Mouse (Mus musculus) embryo, embryonic 9.5 days (tissue): Measurements from ENCODE around the gene Ttc7b.

Experiments used
- DNase-seq: peaks from one replicate; pipeline ENCODE4 v3.0.0-alpha.2; 2017; ENCODE audit errors: extremely low spot score

The Ttc7b gene

DNA sequence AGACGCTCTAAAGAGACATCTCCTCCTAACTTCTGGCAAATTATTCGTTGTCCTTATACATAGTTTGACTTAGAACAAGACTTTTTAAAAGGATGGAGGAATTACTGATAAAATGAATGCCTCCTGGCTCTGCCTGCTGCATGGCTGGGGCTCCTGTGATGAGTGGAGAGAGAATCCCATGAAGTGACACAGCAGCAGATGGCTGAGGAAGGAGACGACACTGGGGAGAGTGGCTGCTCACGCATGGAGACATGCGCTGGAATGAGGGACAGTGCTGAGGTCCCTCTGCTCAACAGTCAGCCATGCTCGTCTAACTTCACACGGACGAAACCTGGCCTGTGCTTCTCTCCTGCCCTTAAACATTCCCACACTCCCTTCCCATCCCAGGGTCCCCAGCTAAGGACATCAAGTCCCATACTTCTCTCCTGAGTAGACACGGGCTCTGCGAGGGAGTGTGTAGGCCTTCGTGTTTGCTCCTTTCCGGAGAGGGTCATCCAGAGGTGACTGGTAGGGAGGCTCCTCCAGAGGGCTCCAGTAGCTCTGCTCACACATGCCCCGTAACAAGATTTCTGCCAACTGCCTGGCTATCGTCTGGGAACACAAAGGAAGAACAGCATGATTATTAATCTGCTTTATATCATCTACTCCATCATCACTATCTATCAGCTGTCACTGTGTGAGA lies 105.8 kb downstream of the Ttc7b start:
- DNase-seq, result no peak

DNA sequence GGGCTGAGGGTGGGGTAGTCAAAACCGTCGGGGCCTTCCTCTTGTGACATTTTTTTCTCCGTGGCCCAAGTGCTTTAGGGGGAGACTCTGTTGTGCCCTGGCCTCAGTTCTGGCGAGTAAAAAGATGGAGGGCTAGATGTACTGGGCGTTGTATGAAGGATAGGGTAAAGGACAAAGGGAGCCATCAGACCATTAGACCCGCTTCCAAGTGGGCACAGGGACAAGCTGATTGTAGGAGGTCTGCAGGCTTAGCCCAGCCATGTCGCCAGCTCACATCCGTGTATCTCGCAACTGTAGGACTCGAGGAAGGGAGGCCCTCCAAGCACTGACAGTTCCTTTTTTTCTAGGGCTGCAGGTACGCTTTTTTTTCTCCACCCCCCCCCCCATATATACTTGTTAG lies 111.9 kb downstream of the Ttc7b start:
- no peak for DNase-seq

DNA sequence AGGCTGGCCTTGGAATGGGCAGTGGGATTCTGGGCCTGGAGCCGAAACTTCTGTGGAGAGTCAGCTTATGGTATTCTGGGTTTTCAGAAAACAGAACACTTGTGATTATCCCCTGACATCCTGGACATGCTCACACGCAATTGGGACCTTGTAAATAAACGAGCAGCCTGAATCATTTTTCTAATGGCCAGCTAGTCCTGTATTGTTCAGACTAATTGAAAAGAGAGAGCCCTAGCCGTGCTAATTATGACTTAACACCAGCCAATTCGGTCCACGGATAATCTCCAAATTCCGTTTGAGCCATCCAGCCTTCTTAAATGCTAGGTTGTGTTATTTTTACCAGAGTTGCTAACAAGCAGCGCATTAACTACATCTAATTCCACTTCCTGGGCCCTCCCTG lies 112.5 kb downstream of the Ttc7b start:
- DNase-seq, result no peak

DNA sequence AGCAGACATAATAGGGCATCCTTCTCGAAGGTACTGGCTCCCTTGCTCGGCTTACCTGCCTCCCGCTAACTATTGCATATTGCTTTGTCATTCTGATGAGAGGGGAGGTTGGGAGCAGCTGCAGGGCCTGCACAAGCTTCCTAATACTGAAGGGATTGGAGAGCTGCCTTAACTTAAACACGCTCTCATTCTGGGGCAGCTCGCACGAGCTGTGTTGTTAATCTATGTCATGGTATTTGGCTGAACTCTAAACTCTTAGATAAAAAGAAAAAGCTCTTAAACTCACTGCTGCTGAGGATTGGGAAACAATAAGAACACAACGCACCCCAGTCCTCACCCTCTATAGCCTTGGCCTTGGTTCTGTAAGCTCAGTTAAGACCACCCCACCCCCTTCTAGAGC lies 113.3 kb downstream of the Ttc7b start:
- no peak for DNase-seq

DNA sequence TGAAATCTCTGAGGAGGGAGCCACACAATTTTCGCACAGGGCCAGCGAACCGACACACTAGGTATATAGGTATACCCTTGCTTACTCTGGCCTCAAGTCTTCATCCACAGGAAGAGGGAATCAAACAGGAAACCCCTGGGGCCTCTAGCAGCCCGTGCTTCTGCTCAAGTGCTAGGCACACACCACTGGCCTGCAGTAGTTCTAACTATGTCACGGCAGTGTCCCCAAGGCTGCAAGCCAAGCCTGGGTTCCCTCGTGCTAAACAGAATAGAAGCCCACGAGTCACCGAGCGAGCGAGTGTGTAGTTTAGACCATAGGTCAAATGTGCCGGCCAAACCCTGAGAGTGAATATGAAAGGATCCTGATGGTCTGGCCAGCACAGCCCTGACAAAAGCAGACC lies 114.5 kb downstream of the Ttc7b start:
- DNase-seq, result no peak

DNA sequence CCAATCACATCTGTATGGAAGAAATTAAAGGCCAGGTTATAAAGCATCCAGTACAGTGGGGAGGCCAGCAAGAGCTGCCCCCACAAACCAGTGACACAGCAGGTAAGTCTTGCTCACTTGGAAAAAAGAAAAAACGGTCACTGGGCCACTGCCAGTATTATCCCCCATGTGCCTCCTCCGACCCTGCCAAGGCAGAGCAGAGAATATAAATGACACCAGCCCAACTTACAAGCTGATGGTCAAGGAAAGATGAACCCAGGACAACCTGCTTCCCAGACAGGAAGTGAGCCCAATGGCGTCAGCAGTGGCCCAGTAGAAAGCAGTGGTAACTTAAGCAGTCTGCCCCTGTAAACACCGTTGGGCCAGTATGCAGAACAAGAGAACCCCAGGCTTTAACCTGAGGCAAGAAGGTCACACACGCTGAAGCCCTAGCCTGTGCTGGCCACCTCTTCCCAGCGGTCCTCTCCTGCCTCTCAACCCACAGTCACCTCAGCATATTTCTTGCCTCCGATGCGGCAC lies 115.1 kb downstream of the Ttc7b start:
- DNase-seq, result no peak

DNA sequence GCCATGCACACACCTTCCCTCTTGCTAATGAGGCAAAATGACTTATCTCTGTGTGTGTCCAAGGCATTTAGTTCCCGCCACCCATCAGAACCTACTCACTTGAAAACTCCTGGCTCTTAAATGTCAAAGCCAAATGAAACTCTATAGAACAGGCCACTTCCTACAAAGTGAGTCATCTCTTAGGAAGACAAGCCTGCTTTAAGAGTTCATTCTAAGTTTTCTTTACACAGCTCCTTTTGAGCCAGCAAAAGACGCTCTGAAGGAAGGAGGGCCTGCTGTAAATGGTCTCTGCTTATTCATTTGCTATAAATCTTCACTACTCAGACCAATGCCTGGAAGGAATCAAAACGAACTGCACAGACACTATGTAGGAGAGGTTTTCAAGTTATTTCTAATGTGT lies 116.2 kb downstream of the Ttc7b start:
- no peak for DNase-seq

DNA sequence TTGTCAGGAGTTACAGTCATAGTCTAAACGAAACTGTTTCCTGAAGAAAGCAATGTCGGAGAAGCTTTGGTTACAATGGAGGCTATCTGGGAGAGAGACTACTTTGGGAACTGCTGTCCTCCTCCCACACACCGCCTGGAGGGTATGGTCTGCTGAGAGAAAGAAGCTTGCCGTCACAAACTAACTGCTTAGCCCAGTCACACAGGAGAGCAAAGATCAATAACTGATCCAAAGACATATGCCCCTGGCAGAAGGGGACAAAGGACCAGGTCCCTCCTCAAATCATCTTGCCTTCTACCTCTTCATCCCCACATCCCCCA lies 117.7 kb downstream of the Ttc7b start:
- DNase-seq, result no peak

DNA sequence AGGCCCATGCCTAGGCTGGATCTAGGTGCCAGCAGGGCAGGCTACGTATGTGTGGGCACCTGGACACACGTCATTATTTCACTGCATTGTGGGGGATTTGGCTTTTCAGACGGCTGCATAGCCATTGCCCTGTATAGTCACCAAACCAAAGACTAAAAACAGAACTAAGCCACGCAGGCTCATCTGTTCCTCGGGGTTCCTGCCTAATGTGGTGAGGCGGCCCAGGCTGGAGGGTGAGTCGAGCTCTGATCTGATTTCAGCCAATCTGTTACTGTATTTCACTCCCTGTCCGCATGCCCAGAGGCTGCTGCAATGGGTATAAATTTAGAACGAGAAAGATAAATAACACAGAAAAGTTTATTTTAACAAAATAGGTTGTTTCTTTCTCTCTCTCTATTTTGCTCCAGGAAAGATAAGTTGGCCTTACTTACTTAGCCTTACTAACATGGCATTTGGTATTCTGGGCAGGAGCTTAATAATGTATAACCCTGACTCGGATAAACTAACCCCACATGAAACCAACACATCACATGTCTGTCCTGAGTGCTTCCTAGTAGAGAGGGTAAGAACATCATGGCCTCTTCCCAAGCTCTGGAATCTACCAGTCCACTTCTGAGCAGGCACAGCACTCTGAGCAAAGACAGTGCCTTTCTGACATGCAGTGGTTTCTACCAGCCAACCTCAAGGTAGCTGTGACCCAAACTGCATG lies 118.2 kb downstream of the Ttc7b start:
- DNase-seq, result no peak

DNA sequence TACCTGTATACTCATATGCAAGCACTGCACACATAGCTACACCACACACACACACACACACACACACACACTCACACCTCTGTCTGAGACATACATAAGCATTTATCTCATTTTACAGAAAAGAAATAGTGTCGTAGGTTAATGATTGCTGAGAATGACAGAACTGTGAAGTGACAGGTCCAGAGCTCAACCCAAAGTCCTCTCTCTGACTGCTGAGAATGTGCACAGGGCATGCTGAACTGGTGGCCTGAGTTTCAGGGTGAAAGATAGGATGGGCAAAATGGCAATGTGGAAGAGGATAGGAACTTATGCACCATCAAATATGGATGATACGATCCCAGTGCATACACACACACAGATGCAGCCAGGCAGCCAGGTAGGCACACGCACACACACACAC lies 120.5 kb downstream of the Ttc7b start:
- no peak for DNase-seq

DNA sequence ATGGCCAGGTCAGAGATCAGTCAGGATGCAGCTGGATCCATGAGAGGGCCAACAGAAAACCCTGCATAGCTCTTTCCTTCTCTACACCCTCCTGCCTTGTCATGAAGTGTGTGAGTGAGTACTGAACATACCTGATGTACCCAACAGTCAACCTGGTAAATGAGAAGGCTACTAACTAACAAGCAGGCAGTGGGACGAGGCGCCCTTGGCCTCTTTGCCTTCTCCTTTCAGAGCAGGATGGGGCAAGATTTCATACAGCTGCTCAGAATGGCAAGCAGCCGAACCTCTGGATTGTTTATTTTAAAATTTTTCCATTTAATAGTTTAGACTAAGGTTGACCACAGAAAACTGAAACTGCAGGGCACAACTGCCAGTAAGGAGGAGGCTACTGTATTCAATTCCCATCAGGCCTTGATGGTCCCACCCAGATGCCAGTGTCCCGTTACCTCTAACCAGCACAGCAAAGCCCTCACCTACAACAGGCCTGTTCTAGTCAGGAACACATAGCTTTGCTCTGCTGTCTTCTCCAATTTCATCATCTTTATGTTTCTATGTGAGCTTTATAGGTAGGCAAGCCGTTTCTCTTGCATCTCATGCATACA lies 121.4 kb downstream of the Ttc7b start:
- no peak for DNase-seq

DNA sequence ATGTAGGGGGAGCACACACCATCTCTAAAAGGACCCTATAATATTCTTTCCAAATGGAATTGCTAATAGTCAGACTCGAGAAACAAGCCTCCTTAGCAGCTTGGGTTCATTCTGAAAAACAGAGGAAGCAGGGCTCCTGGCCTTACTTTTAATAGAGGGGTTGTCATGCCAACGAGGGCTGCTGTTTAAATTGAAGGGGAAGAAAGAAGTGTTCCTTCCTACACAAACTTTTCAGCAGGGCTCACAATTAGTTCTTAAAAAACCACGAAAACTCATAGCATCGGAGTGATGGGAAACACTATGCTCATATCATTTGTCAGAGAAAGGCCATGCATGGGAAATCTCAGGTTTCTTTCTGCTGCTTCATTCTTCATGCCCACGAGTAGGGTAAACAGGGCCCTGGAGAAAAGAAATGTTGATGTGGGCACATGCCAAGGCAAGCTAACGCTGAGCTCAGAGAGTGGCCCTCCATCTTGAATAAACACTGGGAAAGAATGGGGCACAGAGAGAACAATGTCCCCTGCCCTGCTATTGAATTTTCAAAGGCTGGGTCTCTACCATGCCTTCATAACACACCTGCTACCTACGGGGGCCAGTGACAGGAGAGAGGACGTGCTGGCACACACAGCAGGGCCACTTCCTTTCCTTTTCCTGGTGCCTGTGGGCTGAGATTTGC lies 122.2 kb downstream of the Ttc7b start:
- no peak for DNase-seq

DNA sequence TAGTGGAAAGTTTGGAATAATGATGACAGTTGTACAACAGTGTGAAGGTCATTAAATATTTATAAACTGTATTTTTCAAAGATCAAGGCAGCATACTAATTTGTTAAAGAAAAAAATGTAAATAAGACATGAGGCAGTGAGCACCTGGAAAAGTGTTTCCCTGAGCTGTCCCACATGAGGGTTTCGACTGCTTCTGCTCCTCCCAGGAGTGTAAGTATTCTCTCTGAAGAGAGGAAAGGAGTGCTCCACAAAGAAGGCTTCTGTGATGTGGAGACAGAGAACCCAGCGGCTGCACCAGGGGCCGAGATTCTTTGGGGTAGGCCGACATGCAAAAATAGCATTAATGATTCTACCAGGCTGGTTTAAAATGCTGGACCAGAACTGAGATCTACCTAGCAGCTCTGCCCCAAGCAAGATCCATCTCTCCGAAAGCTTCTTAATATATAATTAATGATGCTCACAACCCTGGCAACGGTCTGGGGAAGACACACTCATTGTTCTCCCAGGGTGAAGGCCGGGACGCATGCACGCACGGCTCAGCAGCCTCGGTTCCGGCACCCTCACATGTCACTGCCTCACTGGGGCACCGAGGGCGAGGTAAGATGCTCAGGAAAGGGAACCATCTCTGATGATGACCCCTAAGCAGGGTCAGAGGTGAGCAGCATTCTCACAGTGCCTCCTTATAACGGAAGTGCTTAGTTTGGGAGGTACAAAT lies 123.0 kb downstream of the Ttc7b start:
- no peak for DNase-seq

DNA sequence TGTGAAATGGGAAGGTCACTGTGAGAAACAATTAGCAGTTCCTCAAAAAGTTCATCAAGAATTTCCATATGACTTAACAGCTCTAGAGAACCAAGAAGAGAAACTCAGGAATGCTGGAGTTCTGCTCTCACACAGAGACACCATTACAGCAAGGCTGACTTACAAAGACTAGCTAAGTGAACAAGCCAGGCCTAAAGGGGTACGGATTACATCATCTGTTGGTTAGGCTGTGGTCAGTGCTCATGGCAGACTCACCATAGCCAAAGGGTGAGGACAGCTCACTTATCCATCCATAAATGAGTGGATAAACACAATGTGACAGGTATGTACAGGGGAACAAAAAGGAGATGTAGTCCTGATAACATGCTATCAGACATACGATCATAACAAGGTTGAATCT lies 123.8 kb downstream of the Ttc7b start:
- DNase-seq, result no peak

DNA sequence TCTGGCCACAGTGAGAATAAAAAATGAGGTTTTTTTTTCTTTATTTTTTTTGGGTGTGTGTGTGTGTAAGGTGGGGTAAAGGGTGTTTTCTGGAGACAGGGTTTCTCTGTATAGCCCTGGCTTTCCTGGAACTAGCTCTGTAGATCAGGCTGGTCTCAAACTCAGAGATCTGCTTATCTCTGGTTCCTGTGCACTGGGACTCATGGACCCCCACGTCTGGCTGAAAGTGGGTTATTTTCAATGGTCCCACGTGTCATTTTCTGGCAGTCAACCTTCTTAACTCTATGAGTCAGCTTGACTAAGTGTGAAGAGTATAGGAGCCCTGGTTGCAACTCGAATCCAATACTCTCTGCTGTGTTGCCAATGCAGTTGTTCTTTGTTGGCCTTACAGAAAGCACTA lies 127.1 kb downstream of the Ttc7b start:
- DNase-seq, result no peak

DNA sequence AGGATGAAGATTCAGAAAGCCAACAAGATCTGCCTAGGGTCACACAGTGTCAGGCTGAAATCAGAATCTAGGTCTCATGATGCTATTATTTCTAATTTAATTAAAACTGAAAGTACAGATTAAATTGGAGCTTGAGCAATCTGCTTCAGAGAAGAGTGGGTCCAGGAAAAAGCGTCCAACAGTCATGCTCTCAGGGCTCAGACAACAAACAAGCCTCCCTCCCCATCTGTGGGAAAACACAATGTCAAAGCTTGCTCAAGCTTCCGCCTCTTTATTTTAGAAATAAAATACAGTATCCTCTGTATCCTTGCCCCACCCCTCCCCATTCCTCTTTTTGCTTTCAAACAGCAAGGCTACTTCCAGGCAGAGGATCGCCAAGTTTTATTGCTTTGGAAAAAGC lies 127.5 kb downstream of the Ttc7b start:
- DNase-seq, result no peak

DNA sequence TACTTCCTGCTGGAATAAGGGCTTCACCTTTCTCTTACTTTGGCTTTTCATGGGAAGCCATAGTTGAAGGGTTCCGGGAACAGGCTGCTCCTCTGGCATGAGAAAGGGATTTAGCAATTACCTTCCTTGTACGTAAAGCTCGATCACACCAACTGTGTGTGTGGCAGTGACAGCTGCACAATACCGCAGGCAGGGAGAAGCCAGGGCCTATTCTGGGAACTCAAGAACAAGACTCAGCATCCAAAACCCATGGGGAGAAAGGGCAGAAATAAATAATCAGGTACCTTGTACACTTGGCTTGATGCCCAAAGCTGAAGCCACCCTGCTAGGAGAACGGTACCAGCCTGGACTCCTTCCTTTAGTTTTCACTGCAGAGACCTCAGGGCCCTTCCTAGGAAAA lies 128.2 kb downstream of the Ttc7b start:
- DNase-seq, result no peak

DNA sequence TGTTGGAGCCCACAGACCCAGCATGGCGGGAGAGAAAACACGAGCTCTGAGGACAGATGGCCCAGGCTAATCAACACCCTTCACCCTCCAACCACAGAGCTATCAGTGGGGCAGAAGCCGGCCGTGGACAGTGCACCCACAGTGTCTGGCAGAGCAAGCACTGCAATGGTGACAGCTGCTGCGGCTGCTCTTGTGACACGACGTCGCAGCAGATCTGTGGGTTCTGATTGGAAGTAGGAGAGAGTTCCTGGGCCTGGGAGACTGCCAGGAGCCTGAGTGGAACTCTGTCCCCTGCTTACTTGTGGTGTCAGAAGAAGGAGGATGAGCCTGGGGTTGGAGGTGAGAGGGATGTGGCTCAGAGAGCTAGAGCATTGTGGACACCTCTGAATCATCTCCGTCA lies 128.7 kb downstream of the Ttc7b start:
- no peak for DNase-seq

DNA sequence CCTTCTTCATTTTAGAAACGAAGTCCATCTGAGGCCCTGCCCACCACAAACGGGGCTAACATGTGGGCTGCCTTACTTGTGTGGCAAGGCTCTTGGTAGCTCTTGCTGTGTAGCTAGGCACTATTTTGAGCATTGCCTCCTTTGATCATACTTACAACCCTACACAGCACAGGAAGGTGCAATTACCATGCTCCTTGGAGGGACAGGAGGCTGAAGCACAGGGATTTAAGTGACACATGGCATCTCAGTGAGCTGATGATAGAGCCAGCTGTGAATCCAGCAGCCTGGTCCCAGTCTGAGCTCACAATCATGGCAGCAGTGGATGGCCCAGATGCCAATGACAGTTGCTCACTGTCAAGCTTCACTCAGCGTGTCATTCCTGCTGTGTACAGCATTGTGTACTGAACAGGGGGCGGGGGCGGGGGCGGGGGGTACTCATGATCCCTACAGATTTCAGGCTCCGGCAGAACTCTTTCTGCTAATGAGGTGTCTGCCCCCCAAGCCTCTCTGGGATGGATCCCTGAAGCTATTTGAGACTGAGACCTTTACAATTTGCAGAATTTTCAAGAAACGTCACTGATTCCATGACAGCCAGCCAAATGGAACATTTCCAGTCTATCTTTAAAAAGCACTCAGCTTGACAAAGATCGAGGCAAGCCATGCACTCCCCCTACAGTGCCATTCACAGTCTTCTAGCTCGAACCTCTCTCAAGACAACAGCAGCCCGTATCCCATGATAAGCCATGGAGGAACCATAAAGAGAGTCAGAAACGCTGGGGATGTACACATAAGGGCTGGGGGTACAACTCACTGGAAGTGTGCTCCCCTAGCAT lies 130.5 kb downstream of the Ttc7b start:
- no peak for DNase-seq

DNA sequence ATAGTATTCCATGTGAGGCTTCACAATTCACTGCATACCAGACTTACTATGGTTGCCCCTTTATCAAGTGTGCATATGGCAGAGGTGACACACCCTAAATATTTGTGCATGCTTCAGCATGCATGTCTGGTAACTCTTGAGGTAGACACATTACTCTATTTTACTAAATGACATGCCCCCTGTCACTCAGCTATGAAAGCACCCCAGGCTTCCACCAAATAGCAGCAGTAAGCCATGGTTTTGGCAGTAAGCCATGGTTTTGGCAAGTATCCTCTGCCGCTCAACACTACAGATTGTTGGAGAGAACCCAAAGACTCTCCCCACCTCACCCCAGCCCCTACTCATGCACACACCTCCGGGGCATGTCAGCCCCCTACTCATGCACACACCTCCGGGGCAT lies 134.4 kb downstream of the Ttc7b start:
- no peak for DNase-seq

DNA sequence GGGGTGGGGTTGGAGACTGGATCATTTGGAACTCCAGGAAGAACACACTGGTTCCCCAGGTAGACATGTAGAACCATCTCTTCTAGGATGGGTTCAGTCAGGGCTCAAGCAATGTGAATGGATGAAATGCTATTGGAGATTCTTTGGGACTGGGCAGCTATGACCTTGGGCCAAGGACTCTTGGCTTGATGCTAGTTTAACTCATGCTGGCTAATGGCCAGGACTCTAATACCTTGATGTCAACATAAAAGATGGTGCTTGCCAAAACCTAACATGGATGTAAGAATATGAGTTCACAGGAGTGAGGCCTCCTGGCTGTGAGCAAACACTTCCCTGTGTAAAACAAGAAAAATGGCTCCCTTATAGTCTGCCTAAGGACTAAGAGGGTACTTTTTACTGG lies 138.1 kb downstream of the Ttc7b start:
- DNase-seq, result no peak
